Mouse (Mus musculus): ENCODE data around the gene 9930021J03Rik.

Gene 9930021J03Rik

DNA sequence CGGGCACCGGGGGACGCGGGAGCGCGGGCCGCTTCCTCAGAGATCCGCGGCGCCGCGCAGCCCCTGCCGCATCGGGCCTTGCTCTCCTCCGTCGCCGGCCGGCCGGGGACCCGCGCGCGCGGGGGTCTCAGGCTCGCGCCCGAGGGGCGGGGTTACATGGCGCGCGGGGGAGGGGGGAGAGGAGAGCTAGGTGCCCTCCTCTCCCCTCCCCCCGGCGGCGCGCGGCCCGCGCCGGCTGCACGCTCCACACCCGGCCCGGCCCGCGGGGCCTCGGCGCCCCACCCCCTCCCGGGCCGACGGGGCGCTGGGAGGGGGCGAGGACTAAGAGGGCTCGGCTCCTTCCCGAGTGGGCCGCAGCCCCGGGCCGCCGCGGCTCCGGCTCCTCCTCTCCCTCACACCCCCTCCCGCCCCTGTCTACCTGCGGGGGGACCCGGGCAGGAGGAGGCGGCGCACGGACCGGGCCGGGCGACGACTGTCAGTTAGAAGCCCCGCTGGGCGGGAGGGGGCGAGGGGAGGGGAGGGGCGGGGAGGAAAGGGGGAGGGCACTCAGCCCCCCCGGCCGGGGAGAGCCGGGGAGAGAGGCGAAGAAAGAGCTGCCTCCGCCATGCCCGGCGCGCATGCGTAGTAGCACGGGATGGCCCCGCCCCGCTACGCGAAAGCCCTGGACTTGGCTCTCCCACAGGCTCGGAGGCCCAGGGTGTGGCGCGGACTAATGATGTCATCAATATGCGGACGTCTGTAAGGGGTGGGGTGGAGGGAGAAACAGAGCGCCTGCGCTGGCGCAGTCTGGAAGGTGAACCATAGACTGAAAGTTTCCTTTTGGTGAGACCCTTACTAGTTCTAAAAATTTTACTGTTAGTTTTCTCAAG lies at the start of gene 9930021J03Rik:
9930021J03Rik (minus strand) TSS at position 73 of the 869 bp plus-strand sequence.
- peak; percentile 95 for DNase-seq (ENCODE audit: low read depth)

DNA sequence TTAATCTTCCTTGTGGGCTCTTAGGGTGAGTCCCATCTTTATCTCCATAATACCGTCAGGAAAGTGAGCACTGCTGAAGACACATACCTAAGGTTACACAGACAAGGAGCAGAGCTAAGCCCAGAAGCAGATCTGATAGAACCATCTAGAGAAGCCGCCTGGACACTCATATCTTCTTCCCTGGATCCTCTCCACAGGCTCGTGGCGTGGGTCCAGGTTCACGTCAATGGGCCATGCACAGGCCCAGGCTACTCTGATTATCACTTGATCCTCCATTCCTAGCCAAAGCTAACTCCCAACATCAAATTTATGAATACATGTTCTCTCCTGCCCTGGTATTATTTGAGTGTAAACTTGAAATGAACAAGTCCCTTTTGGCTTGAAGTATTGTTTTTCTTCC lies 47.9 kb upstream of the 9930021J03Rik start:
- DNase-seq (ENCODE audit: low read depth): no peak

- no peak for DNase-seq (ENCODE audit: low read depth)
Measured at GRCm38 (mm10) chr19:29851036-29851690, 45.4 kb upstream of the 9930021J03Rik start.

DNA sequence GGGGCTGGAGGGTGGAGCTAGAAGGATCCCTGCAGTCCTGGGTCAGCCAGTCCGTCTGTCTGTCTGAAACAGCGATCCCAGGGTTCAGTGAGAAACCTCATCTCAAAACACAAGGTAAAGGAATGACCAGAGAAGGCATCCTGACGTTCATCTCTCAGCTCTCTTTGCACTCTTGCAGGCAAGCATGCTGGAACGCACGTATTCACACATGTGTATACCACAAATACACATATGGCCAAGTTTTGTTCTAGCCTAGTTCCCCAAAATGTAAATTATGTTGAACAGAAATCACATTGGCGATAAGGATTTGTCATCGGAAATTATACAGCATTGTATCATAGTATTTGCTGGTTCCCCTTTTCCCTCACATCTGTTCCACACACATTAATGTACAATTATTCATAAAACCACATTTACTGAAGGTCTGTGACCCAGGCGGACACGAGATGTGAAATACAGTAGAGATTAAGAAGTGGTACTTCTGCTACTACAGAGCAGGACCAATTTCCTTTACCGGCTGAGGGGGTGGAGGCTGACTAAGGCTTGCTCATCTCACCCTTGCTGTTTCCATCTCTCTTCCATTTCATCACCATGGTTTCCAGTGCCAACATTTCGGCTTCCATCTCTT lies 44.2 kb upstream of the 9930021J03Rik start:
- no peak for DNase-seq (ENCODE audit: low read depth)

DNA sequence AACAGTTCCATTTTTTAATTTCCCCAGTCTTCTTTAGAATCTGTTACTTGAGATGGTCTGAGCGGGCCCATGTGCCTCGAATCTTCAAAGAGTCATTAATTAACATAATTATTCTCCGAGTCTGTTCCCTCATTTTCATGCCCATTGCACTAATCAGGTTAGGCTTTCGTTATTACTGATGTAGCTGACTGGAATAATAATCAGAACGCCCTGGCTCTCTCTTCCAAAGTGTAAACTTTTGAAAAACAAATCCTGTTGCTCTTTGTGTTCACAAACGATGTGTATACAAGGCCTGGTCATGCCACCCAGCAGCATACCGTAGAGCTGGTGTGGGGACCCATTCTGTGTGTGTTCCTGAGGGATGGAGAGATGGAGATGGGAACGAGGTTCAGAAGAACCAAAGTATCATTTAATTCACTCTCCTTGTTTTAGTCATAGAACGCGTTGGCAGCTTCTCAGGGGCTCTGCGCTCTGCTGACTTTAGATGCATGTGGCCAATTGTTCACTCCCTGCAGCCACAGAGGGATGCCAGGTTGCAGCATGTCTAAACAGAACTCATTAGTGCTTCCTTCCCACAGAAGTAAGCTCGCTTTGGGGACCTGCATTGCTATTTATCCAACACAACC lies 38.4 kb upstream of the 9930021J03Rik start:
- DNase-seq (ENCODE audit: low read depth): no peak

GRCm38 (mm10) chr19:29843641-29844035 lies 37.8 kb upstream of the 9930021J03Rik start:
- DNase-seq (ENCODE audit: low read depth): peak; percentile 46

DNA sequence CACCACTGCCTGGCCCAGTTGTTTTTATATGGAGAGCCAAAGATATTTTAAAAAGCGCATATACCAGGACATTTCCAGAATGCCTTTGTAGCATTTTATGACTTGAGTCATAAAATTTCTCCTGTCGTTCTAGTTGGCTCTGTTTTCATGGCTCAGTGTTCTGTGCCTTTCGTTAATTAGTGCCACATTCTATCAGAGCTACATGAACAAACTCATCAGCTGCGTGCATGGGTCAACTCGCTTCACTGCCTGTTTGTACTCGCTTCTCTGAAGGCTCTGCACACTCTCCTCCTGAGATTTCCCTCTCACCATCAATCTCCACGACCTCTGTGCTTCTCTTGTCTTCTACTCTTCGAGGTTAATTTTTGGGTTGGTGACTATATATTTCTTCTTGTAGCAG lies 37.2 kb upstream of the 9930021J03Rik start:
- no peak for DNase-seq (ENCODE audit: low read depth)

GRCm38 (mm10) chr19:29840642-29841041 lies 34.9 kb upstream of the 9930021J03Rik start:
- DNase-seq (ENCODE audit: low read depth): peak; percentile 60

DNA sequence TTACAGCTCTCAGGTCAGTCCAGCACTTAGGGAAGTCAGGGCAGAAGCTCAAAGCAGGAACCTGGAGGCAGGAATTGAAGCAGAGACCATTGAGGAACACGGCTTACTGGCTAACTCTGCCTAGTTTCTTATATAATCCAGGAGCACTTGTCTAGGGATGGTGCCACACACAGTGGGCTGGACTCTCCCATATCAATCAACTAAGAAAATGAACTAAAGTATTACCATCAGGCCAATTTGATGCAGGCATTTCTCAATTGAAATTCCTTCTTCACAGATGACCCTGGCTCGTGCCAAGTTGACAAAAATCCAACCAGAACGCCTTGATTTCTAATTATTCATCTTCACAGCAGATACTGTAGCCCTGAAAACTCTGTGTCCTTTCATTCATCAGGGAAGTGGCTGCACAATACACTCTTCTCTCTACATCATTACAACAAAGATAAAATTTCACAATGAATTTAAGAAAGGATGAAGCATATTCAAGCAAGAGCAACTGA lies 32.9 kb upstream of the 9930021J03Rik start:
- no peak for DNase-seq (ENCODE audit: low read depth)

- DNase-seq (ENCODE audit: low read depth): no peak
Measured at GRCm38 (mm10) chr19:29838171-29838570, 32.4 kb upstream of the 9930021J03Rik start.

DNA sequence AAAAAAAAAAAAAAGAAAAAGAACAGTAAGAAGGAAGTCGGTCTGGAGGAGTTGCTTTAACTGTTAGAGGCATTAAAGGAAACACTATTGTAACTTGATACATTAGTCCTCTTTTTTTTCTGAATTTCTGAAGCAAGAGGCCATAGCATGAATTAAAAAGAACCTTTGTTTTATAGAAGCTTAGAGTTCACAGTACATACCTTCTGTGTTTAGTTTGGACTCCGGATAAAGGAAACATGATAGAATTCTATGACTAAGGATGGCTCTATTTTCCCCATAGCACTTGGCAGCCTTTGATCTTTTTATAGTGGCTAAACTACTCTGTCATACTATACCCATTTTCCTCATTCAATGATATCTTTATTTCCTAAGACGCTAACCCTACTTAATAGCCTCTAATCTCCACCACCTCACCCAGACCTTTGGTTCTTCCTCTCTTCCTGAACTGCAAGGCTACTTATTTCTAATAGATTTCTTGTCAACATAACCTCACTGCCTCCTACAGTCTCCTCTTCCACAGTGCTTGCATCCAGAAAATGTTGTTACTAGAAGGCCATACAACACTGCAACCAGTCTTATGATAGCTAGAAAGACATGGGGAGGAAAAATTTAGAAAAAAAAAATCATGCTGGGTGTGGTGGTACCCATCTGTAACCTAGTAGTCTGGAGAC lies 29.7 kb upstream of the 9930021J03Rik start:
- no peak for DNase-seq (ENCODE audit: low read depth)

DNA sequence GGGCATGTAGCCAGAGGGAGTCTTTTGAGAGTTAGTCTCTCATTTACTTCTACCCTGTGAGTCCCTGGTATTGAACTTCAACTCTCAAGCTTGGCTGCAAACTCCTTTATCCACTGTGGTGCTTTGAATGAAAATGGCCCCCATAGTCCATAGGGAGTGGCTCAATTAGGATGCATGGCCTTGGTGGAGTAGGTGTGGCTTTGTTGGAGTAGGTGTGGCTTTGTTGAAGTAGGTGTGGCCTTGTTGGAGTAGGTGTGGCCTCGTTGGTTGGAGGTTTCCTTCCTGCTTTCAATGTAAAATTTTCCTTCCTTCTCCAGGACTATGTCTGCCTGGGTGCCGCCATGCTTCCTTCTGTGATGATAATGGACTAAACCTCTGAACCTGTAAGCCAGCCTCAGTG lies 25.1 kb upstream of the 9930021J03Rik start:
- DNase-seq (ENCODE audit: low read depth): no peak

- DNase-seq (ENCODE audit: low read depth): no peak
Measured at GRCm38 (mm10) chr19:29828558-29828957, 22.8 kb upstream of the 9930021J03Rik start.

- no peak for DNase-seq (ENCODE audit: low read depth)
Measured at GRCm38 (mm10) chr19:29826686-29827085, 20.9 kb upstream of the 9930021J03Rik start.

- DNase-seq (ENCODE audit: low read depth): no peak
Measured at GRCm38 (mm10) chr19:29825003-29825402, 19.2 kb upstream of the 9930021J03Rik start.

DNA sequence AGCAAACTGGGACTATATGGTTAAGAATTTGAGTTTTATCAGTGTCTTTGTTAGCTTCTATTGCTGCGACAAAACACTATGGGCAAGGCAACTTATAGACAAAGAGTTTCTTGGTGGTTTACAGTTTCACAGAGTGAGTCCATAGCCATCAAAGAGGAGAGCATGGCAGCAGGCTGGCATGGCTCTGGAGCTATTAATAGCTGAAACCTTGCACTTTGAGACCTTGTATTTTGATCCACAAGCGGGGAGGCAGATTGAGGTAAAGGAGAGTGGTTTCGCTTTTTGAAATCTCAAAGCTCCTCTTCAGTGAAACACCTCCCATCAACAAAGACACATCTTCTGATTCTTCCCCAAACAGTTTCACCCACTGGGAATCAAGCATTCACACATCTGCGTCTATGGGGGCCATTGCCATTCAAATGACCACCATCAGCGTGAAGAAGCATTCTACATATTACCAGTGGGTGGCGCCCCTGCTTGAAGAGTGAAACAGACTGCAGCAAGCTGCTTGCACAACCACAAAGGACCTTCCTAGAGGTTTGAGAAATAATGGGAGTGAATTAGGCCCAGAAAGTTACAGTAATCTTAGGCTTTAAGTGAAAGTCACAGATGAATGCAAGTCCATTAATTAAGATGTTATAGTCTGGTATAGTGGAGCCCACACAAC lies 18.4 kb upstream of the 9930021J03Rik start:
- no peak for DNase-seq (ENCODE audit: low read depth)

GRCm38 (mm10) chr19:29823456-29824010 lies 17.7 kb upstream of the 9930021J03Rik start:
- no peak for DNase-seq (ENCODE audit: low read depth)

DNA sequence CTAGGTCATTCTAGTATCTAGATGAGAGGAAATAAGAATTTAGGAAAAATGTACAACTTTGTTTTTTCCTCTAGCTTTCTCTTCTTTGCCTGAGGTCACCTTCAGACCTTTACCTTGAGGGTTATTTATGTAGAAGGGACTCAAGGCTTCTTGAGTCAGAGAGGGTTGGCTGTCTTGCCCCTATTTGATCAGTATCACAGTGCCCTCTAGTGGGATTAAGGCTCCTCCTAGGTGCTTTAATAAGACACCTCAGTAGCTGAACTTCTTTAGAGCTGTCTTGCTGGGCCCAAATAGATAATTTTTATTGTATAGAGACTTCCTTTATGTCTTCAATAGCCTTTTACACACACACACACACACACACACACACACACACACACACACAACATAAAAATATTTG lies 15.2 kb upstream of the 9930021J03Rik start:
- DNase-seq (ENCODE audit: low read depth): no peak

DNA sequence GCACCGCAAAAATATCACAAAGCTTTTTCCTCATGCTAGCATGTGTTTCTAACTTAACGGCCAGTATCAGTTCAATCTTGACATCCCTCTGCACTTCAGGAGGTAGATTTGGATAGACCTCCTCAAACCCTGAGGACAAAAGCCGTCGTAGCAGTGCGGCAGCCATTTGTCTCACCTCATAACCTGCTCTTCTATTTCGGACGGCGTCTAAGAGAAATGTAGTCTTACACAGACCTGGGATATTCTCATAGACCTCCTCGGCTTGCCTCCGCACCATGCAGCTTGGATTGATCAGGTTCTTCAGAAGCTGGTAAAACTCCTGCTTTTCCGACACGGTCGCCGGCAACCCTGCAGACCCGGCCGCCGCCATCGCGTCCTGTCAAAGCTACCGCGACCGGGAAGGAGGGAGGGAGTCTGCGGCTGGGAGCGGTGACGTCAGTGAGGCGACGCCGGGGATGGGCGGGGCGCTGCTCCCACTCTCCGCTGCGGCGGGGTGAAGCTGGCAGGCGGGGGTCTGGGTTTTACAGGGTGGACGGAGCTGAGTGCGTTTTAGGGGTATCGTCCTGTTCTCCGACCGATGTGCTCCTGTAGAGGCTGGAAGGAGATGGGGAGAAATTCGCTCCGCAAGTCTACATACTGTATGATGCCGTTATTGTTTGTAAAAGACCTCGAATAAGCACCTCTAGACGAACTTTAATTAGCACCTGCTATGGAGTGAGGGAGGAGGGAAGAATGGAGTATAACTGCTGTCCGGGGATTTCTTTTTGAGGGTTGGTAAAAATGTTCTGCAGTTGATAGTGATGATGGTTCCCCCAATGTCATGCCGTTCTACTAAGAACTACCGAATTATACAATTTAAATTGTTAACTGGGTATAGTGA lies 7.0 kb upstream of the 9930021J03Rik start, which contains the start of gene Ranbp6:
Ranbp6 (minus strand) TSS at position 394 of the 880 bp plus-strand sequence.
- peak; percentile 32 for DNase-seq (ENCODE audit: low read depth)

DNA sequence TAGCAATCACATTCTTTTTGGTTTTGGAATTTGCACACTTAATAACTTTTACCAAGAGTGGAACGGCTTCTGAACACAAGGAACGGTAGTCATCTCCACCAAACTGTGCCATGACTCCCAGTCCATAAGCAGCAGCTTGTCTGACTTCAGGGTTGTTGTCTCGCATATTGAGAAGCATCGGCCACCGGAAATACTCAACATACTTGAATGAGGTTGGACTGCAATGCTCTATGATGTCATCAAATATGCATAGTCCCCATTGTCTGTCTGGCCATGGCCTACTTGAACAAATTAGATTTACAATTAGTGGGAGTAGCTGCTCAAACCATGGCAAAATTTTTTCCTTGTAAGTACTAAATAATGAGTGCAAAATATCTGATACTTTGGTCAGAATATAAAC lies 4.2 kb upstream of the 9930021J03Rik start:
- no peak for DNase-seq (ENCODE audit: low read depth)

Data from fibroblast of lung, adult 2 months (primary cell).